Mouse (Mus musculus) heart, postnatal 0 days (tissue): ENCODE results near the gene Clps.

Experiments
- CTCF ChIP-seq: IDR thresholded peaks from 2 replicates; pipeline ENCODE4 v1.5.1; 2016; ENCODE audit warnings: antibody characterized with exemption, control low read depth, low read depth
- EP300 ChIP-seq: IDR thresholded peaks from 2 replicates; pipeline ENCODE4 v1.6.1; 2016; ENCODE audit warnings: antibody characterized with exemption, low read depth

DNA sequence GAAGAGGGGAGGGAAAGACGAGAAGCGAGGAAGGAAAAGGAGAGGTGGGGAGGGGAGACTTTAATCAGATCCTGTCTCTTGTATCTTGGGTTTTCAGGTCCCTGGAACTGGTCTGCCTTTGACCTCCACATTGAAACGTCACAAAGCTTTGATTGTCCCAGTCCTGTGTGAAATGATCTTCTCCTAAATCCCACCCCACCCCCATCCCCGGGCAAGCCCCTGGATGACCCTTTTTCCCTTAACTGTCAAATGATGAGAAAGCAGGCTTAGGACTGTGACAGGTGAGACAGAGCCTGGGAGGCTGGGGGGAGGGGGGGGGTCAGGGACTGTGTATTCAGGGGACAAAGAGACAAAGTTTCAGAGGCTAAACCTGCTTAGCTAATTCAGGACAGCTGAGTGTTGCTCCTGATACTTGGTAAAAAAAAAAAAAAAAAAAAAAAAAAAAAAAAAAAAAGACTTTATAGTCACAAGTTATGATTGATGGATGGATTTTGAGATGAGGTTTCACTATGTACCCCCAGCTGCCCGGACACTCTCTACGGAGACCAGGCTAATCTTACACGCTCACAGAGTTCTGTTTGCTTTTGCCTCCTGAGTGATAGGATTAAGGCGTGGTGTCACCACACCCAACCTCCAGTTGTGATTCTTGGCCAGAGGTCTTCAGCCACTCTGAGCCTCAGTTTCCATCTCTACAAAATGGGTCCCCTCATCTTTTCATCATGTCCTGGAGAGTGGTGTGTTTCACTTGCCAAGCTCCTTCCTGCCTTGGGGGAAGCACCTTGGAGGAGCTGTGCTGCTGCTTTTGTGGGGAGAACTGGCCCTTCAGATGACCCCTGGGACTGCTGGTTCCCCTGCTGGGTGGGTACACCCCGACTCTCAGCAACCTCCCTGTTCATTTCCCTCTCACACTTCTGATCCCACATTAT, 48.7 kb downstream of the Clps start:
- no peak for TF ChIP-seq CTCF
- TF ChIP-seq EP300, result no peak
